Mouse (Mus musculus) heart, adult 2 months (tissue): ENCODE data around the gene Trpm3.

Source experiments
- CTCF ChIP-seq: fragments of 200-600 bp; IDR thresholded peaks from 2 replicates; pipeline ENCODE4 v1.8.1; 2022; ENCODE audit warnings: antibody characterized with exemption, mild to moderate bottlenecking, moderate library complexity
- EP300 ChIP-seq: fragments of 200-500 bp; IDR thresholded peaks from 2 replicates; pipeline ENCODE4 v1.6.1; 2011; ENCODE audit warnings: low read depth, low read length, control low read depth; ENCODE audit not compliant: insufficient read depth

DNA sequence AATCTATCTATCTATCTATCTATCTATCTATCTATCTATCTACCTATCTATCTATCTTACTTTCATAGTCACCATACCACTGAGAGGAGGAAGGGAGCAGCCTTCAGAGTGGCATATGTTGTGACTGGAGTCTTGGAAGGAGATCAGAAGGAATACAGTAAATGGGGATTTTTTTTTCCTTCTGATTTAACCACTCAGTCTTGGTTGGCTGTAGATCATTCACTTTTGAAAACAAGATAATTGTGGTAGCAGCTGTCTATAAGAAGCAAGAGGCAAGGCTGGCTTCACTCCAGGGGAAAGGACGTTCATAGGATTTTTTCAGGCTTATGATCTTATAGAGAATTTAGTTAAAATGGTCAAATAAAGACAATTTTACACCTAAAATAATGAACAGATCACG is 188.0 kb downstream of the Trpm3 start:
- TF ChIP-seq EP300 (no peak), CTCF (no peak)
